Mouse (Mus musculus) bone marrow macrophage, adult 2 months (primary cell): ENCODE results near the gene Krtap6-5.

Experiments used
- CTCF ChIP-seq: IDR thresholded peaks from 2 replicates; pipeline ENCODE4 v1.5.1; 2012; ENCODE audit warnings: low read depth, mild to moderate bottlenecking, low read length, moderate library complexity
- POLR2A ChIP-seq: IDR thresholded peaks from 2 replicates; pipeline ENCODE4 v1.6.1; 2012; ENCODE audit warnings: mild to moderate bottlenecking, low read depth, low read length, borderline replicate concordance

- no peak for TF ChIP-seq CTCF
- TF ChIP-seq POLR2A, result no peak
Measured at GRCm38 (mm10) chr16:89047783-89048182, at the start of gene Krtap6-5.
